Mouse (Mus musculus) myocyte (in vitro differentiated cells): ENCODE data around the gene Gar1. TPM values are rescaled to one million over a fixed set of nuclear protein-coding genes. Genes with fewer than 3 reads are reported as not detected.

ENCODE experiments used
- H3K27me3 ChIP-seq: one replicate; pipeline ENCODE4 v1.6.1; 2011; ENCODE audit not compliant: control insufficient read depth, insufficient read depth, insufficient read length
- H3K36me3 ChIP-seq: one replicate; pipeline ENCODE4 v1.6.1; 2011; ENCODE audit not compliant: control insufficient read depth, insufficient read depth
- H3K4me2 ChIP-seq: one replicate; pipeline ENCODE4 v1.6.1; 2011; ENCODE audit warnings: low read depth, control low read depth
- H3K4me3 ChIP-seq: one replicate; pipeline ENCODE4 v1.5.1; 2011; ENCODE audit warnings: mild to moderate bottlenecking, control low read depth, moderate library complexity
- H3K79me2 ChIP-seq: one replicate; pipeline ENCODE4 v1.6.1; 2011; ENCODE audit not compliant: control insufficient read depth, insufficient read depth
- H3ac ChIP-seq: one replicate; pipeline ENCODE4 v1.6.1; 2011; ENCODE audit not compliant: control insufficient read depth, insufficient read length
- CEBPB ChIP-seq: IDR thresholded peaks from 2 replicates; pipeline ENCODE4 v1.6.1; 2011; ENCODE audit warnings: mild to moderate bottlenecking, moderate library complexity; ENCODE audit not compliant: poor library complexity, insufficient read depth, severe bottlenecking
- E2F4 ChIP-seq: IDR thresholded peaks from one replicate; pipeline ENCODE4 v1.6.1; 2011; ENCODE audit warnings: mild to moderate bottlenecking, control low read depth, moderate library complexity; ENCODE audit not compliant: insufficient read depth
- MAX ChIP-seq: IDR thresholded peaks from one replicate; pipeline ENCODE4 v1.6.1; 2011; ENCODE audit warnings: low read depth, mild to moderate bottlenecking, control low read depth
- MYOD1 ChIP-seq, 3 experiments: IDR thresholded peaks; one replicate each; pipeline ENCODE4 v1.6.1; 2011; ENCODE audit warnings: control low read depth in 2 of 3, low read depth in 2 of 3, mild to moderate bottlenecking in 2 of 3, moderate library complexity in 1 of 3; ENCODE audit not compliant: insufficient read length in 2 of 3, control insufficient read depth in 1 of 3
- MYOG ChIP-seq, 3 experiments: IDR thresholded peaks; one replicate each; pipeline ENCODE4 v1.6.1; 2011; ENCODE audit warnings: control low read depth in 2 of 3, low read depth in 2 of 3, mild to moderate bottlenecking in 2 of 3; ENCODE audit not compliant: insufficient read length in 2 of 3, control insufficient read depth in 1 of 3, insufficient read depth in 1 of 3
- POLR2A ChIP-seq: IDR thresholded peaks from one replicate; pipeline ENCODE4 v1.6.1; 2011; ENCODE audit warnings: low read depth, mild to moderate bottlenecking, control low read depth, moderate library complexity; ENCODE audit not compliant: insufficient read length
- POLR2AphosphoS2 ChIP-seq: IDR thresholded peaks from one replicate; pipeline ENCODE4 v1.6.1; 2011; ENCODE audit warnings: low read depth, control low read depth; ENCODE audit not compliant: insufficient read length
- REST ChIP-seq: IDR thresholded peaks from one replicate; pipeline ENCODE4 v1.6.1; 2011; ENCODE audit warnings: mild to moderate bottlenecking, control low read depth, moderate library complexity; ENCODE audit not compliant: insufficient read depth, insufficient read length
- SRF ChIP-seq: IDR thresholded peaks from one replicate; pipeline ENCODE4 v1.6.1; 2011; ENCODE audit warnings: low read depth; ENCODE audit not compliant: control insufficient read depth, insufficient read length
- TCF12 ChIP-seq: IDR thresholded peaks from one replicate; pipeline ENCODE4 v1.6.1; 2011; ENCODE audit warnings: mild to moderate bottlenecking, control low read depth; ENCODE audit not compliant: poor library complexity, insufficient read depth, severe bottlenecking
- TCF3 ChIP-seq: IDR thresholded peaks from one replicate; pipeline ENCODE4 v1.6.1; 2011; ENCODE audit warnings: low read depth, control low read depth; ENCODE audit not compliant: insufficient read length
- USF1 ChIP-seq: IDR thresholded peaks from one replicate; pipeline ENCODE4 v1.6.1; 2011; ENCODE audit warnings: low read depth, mild to moderate bottlenecking, control low read depth, moderate library complexity
- polyA plus RNA-seq: library from polyadenylated mRNA; unstranded; fragments of >200 nt; fragmentation: generic; extraction: Trizol; gene quantifications from one replicate; pipeline ENCODE4 v1.2.1, GENCODE M21; 2012; ENCODE audit warnings: missing spikeins

Gar1 gene
- polyA plus RNA-seq, 1 experiment = 89.0 TPM

DNA sequence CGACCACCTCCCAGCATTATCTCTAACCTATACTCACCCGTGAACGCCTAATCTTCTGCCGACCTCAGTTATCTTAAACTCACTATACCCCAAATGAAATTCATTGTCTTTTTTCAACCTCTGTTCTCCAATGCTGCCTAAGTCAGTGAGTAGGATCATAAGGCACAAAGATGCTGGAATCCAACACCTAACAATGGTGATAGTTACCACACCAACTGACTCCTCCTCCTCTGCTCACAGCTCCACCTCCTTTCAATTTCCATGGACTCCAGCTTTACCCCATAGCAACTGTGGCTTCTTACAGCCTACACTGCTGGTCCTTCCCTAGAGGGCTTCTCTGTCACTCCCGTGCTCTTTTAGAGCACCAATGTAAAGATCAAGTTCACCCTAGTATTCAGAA lies 3.5 kb downstream of the Gar1 start:
- peaks cover 5% of the 10 kb centered on the region for H3K36me3 ChIP-seq
- peaks cover 40% of the 10 kb centered on the region for H3K79me2 ChIP-seq
- no peak overlapping the region for H3K4me3 ChIP-seq
- H3ac ChIP-seq = no peak overlapping the region
- no peak overlapping the region for H3K4me2 ChIP-seq
- no peaks in the 10 kb centered on the region for H3K27me3 ChIP-seq
- no peak for TF ChIP-seq MAX
- TF ChIP-seq CEBPB = no peak
- TF ChIP-seq MYOG (IDR thresholded peaks at IDR 0.05; ENCODE audit: control insufficient read depth in 1 of 3, insufficient read depth in 1 of 3, insufficient read length in 2 of 3, low read depth in 2 of 3) = no peak
- no peak for TF ChIP-seq SRF
- no peak for TF ChIP-seq TCF3
- no peak for TF ChIP-seq TCF12
- no peak for TF ChIP-seq MYOD1 (IDR thresholded peaks at IDR 0.05; ENCODE audit: control insufficient read depth in 1 of 3, insufficient read length in 2 of 3, low read depth in 2 of 3)
- no peak for TF ChIP-seq REST
- no peak for TF ChIP-seq POLR2A
- no peak for TF ChIP-seq USF1

DNA sequence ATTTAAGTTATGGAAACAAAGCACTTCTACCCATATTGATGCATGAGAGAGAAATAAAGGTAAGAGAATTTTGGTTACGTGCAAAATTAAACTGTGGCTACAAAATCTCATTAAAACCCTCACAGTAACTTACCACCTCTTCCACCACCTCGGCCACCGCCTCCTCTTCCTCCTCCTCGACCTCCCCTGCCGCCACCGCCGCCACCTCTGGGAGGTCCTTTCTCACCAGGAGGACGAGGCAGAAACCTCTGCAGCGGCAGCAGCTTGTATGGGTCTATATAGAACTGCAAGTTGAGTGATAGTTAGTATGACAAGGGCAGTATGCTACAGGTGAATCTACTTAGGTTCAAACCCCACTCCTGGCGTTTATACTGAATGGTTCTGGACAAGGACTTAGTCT lies 4.5 kb downstream of the Gar1 start:
- TF ChIP-seq POLR2AphosphoS2 (no peak), CEBPB (no peak), POLR2A (no peak), TCF12 (no peak), E2F4 (no peak), REST (no peak), MYOG (IDR thresholded peaks at IDR 0.05; ENCODE audit: control insufficient read depth in 1 of 3, insufficient read depth in 1 of 3, insufficient read length in 2 of 3, low read depth in 2 of 3) (no peak), MAX (no peak), USF1 (no peak), SRF (no peak)
- Histone ChIP-seq H3K27me3 (no peaks in the 10 kb centered on the region), H3K79me2 (peaks cover 40% of the 10 kb centered on the region), H3K36me3 (peaks cover 5% of the 10 kb centered on the region), H3K4me3 (no peak overlapping the region), H3K4me2 (no peak overlapping the region), H3ac (no peak overlapping the region)

DNA sequence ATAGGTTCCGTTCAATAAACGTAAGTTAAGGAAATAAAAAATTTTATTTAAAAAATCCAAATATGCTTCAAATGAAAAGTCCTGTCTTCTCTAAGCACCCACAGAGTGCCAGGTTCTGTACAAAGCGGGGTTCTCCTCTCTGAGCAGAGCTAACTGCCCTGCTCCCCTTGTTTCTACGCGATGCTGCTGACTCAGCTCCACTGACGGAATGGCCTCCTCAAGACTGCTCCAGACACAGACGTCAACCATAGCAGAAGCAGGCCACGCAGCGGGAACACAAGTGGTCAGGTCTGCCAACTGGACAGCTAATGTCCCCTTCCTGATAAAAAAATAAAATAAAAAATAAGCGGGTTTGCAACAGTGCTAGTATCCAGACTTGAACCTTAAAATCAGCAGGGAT lies 6.3 kb downstream of the Gar1 start:
- Histone ChIP-seq H3K4me2 (no peak overlapping the region), H3K36me3 (peaks cover 5% of the 10 kb centered on the region), H3K27me3 (no peaks in the 10 kb centered on the region), H3ac (no peak overlapping the region), H3K4me3 (no peak overlapping the region), H3K79me2 (peaks cover 30% of the 10 kb centered on the region)
- TF ChIP-seq TCF12 = no peak
- TF ChIP-seq MYOD1 (IDR thresholded peaks at IDR 0.05; ENCODE audit: control insufficient read depth in 1 of 3, insufficient read length in 2 of 3, low read depth in 2 of 3) = no peak
- TF ChIP-seq POLR2A = no peak
- no peak for TF ChIP-seq MYOG (IDR thresholded peaks at IDR 0.05; ENCODE audit: control insufficient read depth in 1 of 3, insufficient read depth in 1 of 3, insufficient read length in 2 of 3, low read depth in 2 of 3)
- no peak for TF ChIP-seq REST
- TF ChIP-seq USF1 = no peak
- no peak for TF ChIP-seq CEBPB
- no peak for TF ChIP-seq TCF3
- no peak for TF ChIP-seq MAX
- TF ChIP-seq POLR2AphosphoS2 = no peak
- TF ChIP-seq E2F4 = no peak

DNA sequence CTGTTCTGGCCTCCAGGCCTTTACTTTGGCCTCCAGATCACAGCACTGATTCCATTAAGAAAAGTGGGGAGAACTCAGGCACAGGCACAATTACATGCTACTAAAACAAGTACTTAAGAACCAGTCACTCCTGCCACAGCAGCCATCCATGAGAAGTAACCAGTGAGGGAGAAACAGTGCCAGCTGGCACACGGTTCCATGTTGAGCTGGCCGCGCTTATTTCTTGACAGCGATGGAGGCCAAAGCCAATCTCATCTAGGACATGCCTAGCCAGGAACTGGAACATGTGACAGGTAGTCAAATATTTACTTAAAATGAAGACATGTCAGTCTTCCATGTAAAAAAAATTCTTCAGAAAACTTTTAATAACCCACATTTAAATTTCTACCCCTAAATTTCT lies 7.0 kb downstream of the Gar1 start:
- Histone ChIP-seq H3K27me3 (no peaks in the 10 kb centered on the region), H3K4me2 (no peak overlapping the region), H3ac (no peak overlapping the region), H3K4me3 (no peak overlapping the region), H3K79me2 (peaks cover 23% of the 10 kb centered on the region), H3K36me3 (peaks cover 5% of the 10 kb centered on the region)
- TF ChIP-seq POLR2AphosphoS2 (no peak), E2F4 (no peak), POLR2A (no peak), SRF (no peak), REST (no peak), CEBPB (no peak), MYOG (IDR thresholded peaks at IDR 0.05; ENCODE audit: control insufficient read depth in 1 of 3, insufficient read depth in 1 of 3, insufficient read length in 2 of 3, low read depth in 2 of 3) (no peak), TCF3 (no peak)

DNA sequence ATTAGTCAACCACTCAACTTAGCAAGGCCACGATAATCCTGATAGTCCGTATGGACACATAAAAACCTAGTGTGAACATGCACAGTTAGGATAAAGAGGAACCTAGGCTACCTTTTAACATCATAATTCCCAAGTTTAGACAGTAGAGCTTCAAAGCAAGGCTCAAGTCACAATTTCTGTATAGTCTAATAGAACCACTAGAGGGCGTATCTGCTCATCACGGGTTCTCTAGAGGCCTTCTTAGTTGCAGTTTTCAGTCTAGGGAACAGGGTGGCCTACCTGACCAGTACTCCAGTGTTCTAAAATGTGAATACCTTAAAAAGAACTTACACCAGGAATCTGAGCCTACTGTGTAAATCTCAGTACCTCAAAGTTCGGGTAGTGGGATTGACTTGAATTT lies 7.9 kb downstream of the Gar1 start:
- H3K36me3 ChIP-seq = peaks cover 5% of the 10 kb centered on the region
- TF ChIP-seq POLR2A (no peak), POLR2AphosphoS2 (no peak), SRF (no peak), USF1 (no peak), MAX (no peak), MYOD1 (IDR thresholded peaks at IDR 0.05; ENCODE audit: control insufficient read depth in 1 of 3, insufficient read length in 2 of 3, low read depth in 2 of 3) (no peak), E2F4 (no peak), TCF3 (no peak), CEBPB (no peak), REST (no peak), MYOG (IDR thresholded peaks at IDR 0.05; ENCODE audit: control insufficient read depth in 1 of 3, insufficient read depth in 1 of 3, insufficient read length in 2 of 3, low read depth in 2 of 3) (no peak)
- H3ac ChIP-seq = no peak overlapping the region

More for the DNA sequence above, 7.9 kb downstream of the Gar1 start:
- H3K4me3 ChIP-seq = no peak overlapping the region
- H3K4me2 ChIP-seq = no peak overlapping the region
- peaks cover 14% of the 10 kb centered on the region for H3K79me2 ChIP-seq
- H3K27me3 ChIP-seq = no peaks in the 10 kb centered on the region
